Comparison of ENCODE assay signal across 11 mouse cellular contexts in the genomic region with DNA sequence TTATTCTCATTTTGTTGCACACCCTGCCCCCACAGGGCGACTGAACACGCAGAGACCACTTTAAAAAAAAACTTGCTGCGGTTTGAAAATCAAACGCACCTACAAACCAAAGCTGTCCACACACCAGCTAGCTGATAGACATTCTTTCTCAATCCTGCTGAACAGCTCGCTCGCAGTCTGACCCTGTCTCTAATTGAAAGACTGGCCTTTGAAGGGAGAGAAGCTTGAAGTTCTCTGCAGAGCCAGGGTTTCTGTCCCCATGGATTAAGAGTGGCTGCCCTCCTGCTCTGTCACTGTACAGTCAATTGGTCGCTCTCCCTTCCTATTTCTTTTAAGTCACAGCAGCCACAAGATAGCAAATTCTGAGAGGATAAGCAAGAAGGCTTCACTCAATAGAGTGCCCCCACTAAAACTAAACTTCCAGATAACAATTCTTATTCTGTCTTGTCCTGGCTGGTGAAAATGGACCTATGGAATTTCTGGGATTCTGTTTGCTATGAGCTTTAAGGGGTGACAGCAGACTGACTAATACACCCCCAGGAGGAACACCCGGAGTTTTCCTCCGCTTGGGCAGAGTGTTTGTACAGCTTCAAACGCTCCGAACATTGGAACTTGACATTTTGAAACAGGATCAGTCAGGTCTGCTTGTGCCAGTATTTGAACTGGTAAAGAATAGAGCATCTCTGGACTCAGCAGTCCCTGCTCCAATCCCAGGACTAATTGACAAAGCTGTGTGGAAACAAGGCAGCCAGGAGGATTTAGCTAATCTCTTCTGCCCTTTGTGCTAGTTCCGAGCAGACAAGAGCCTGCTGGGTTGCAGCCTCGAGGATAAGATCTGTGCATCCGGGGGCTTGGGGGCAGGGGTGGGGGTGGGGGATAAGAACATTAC.
DNase-seq lines count a peak whose midpoint lies in the region; ATAC-seq and TF ChIP-seq lines count a peak whose summit lies in the region.
"Had no signal": no experiment of that assay in that cellular context is flagged by ENCODE, and none has a peak within 500 bp of the region (broad histone marks: within the 10 kb centered on the region; RNA-seq: fewer than 3 reads in every experiment).

No protein-coding gene starts in this region.

- H3K4me1 ChIP-seq in lung, postnatal 0 days (ENCODE audit: insufficient read depth, low read depth, low read length): peaks cover 3% of the 10 kb centered on the region; the same call in 1 of the 2 replicates
- H3K4me1 ChIP-seq in liver, embryonic 15.5 days (replicated peaks): peaks cover 12% of the 10 kb centered on the region
- peaks cover 8% of the 10 kb centered on the region for H3K4me1 ChIP-seq in kidney, embryonic 16.5 days (ENCODE audit: insufficient read depth, low read length)

- no peak overlapping the region for H3K4me2 ChIP-seq in lung, postnatal 0 days (replicated peaks; ENCODE audit: low read depth, low read length)
- H3K4me2 ChIP-seq in liver, embryonic 15.5 days: no peak overlapping the region
- no peak overlapping the region for H3K4me2 ChIP-seq in kidney, embryonic 16.5 days (replicated peaks; ENCODE audit: low read depth, low read length)

- WGBS in lung, postnatal 0 days: 22% methylated on average over 14 of the region's 14 CpGs
- 41% methylated on average over 14 of the region's 14 CpGs for WGBS in liver, embryonic 15.5 days (ENCODE audit: insufficient replicate concordance)
- WGBS in kidney, embryonic 16.5 days: 53% methylated on average over 14 of the region's 14 CpGs

- no peak overlapping the region for H3K9ac ChIP-seq in lung, postnatal 0 days (replicated peaks; ENCODE audit: low read depth)
- H3K9ac ChIP-seq in liver, embryonic 15.5 days: no peak overlapping the region
- no peak overlapping the region for H3K9ac ChIP-seq in kidney, embryonic 16.5 days (replicated peaks; ENCODE audit: low read length)

- ATAC-seq in lung, postnatal 0 days: 0 out of 2 replicates have a peak, but pooled peaks have one; percentile 14
- ATAC-seq in liver, embryonic 15.5 days (ENCODE audit: insufficient read depth): peak; percentile 15
- no peak for ATAC-seq in kidney, embryonic 16.5 days (ENCODE audit: low FRiP score, low TSS enrichment)
- ATAC-seq: inflammation-experienced regulatory T-cells, adult 6 months had no signal

- no peaks in the 10 kb centered on the region for H3K9me3 ChIP-seq in lung, postnatal 0 days (ENCODE audit: low read length)
- no peaks in the 10 kb centered on the region for H3K9me3 ChIP-seq in liver, embryonic 15.5 days (replicated peaks)
- no peaks in the 10 kb centered on the region for H3K9me3 ChIP-seq in kidney, embryonic 16.5 days (ENCODE audit: low read length)

- no peak overlapping the region for H3K4me3 ChIP-seq in lung, postnatal 0 days (ENCODE audit: low read depth, low read length)
- no peak overlapping the region for H3K4me3 ChIP-seq in liver, embryonic 15.5 days (replicated peaks)
- no peak overlapping the region for H3K4me3 ChIP-seq in kidney, embryonic 16.5 days (ENCODE audit: low read length)

- TF ChIP-seq EP300 in lung, postnatal 0 days (IDR thresholded peaks at IDR 0.05): no peak

- peak overlapping the region; percentile 51 for H3K27ac ChIP-seq in lung, postnatal 0 days (ENCODE audit: low read length)
- no peak overlapping the region for H3K27ac ChIP-seq in liver, embryonic 15.5 days (replicated peaks)
- no peak overlapping the region for H3K27ac ChIP-seq in kidney, embryonic 16.5 days (ENCODE audit: low read length)

- TF ChIP-seq CTCF in lung, postnatal 0 days (IDR thresholded peaks at IDR 0.05): no peak

- H3K27me3 ChIP-seq in lung, postnatal 0 days (replicated peaks; ENCODE audit: insufficient read depth, low read length): no peaks in the 10 kb centered on the region
- H3K27me3 ChIP-seq in liver, embryonic 15.5 days: no peaks in the 10 kb centered on the region
- no peaks in the 10 kb centered on the region for H3K27me3 ChIP-seq in kidney, embryonic 16.5 days (ENCODE audit: insufficient read depth, low read length)

- DNase-seq in lung, postnatal 0 days (ENCODE audit: low spot score): peak; percentile 32
- DNase-seq in lung, postnatal 14 days: no peak
- DNase-seq in embryo, embryonic 11 days: peak; percentile 32
- DNase-seq in retina, postnatal 1 day: peak; percentile 79
- no peak for DNase-seq in cerebellum, adult 18-20 months
- DNase-seq in kidney, postnatal 10 days: no peak
- DNase-seq: left cerebral cortex, postnatal 4 days; right cerebral cortex, postnatal 25 days had no signal

- H3K36me3 ChIP-seq in lung, postnatal 0 days (ENCODE audit: insufficient read depth, low read length): no peaks in the 10 kb centered on the region
- no peaks in the 10 kb centered on the region for H3K36me3 ChIP-seq in liver, embryonic 15.5 days (replicated peaks)
- H3K36me3 ChIP-seq in kidney, embryonic 16.5 days (ENCODE audit: insufficient read depth, low read length): no peaks in the 10 kb centered on the region

Comparison
In these comparisons a context has a peak if more than half of its experiments do, and no peak if none do; other contexts are left out.
1. DNase-seq: peak in lung, postnatal 0 days (single experiment), embryo, embryonic 11 days (single experiment) and retina, postnatal 1 day (single experiment); none in lung, postnatal 14 days (single experiment), cerebellum, adult 18-20 months (0 of 2) and kidney, postnatal 10 days (single experiment).